Mouse (Mus musculus): ENCODE data around the gene Mtif3.

- TF ChIP-seq POLR2A (IDR thresholded peaks at IDR 0.05; ENCODE audit: insufficient read depth, low read depth, low read length) (no peak), CTCF (IDR thresholded peaks at IDR 0.05; ENCODE audit: insufficient read depth, low read depth, low read length) (peak; percentile 54; the same call in 1 of the 2 replicates)
Measured at GRCm38 (mm10) chr5:146905486-146906172, 58.0 kb downstream of the Mtif3 start.
